Mouse (Mus musculus) cerebellum, postnatal 14 days (tissue): Measurements from ENCODE around the gene Vmn1r220.
"Not testable (repeated sequence)": the region's sequence is repeated elsewhere in the genome, so short reads cannot be mapped to it uniquely, and the experiment has no call there.

Source experiments
- DNase-seq, 2 experiments: peaks; one replicate each; pipeline ENCODE4 v3.0.0; 2021; ENCODE audit warnings: mixed read lengths in 2 of 2

The Vmn1r220 gene

GRCm38 (mm10) chr13:23187875-23188274 is at the start of gene Vmn1r220:
TSS of gene Vmn1r220 (minus strand) at chr13:23187975.
- DNase-seq = no peak

- not testable (repeated sequence) for DNase-seq
Measured at GRCm38 (mm10) chr13:23235847-23236246, 48.1 kb upstream of the Vmn1r220 start, which contains the start of gene Vmn1r222. TSS of gene Vmn1r222 (minus strand) at chr13:23235947.

- not testable (repeated sequence) for DNase-seq
Measured at GRCm38 (mm10) chr13:23213827-23214226, 26.1 kb upstream of the Vmn1r220 start, which contains the start of gene Vmn1r221. TSS of gene Vmn1r221 (plus strand) at chr13:23214127.

- not testable (repeated sequence) for DNase-seq
Measured at GRCm38 (mm10) chr13:23203885-23204284, 16.1 kb upstream of the Vmn1r220 start.

GRCm38 (mm10) chr13:23166471-23166870 is 21.3 kb downstream of the Vmn1r220 start:
- DNase-seq = not testable (repeated sequence)

GRCm38 (mm10) chr13:23159012-23159411 is 28.8 kb downstream of the Vmn1r220 start, which contains the start of gene Vmn1r219:
TSS of gene Vmn1r219 (plus strand) at chr13:23159312.
- no peak for DNase-seq

- DNase-seq = peak in 1 of 2 experiments; percentile 6
Measured at GRCm38 (mm10) chr13:23157848-23158247, 29.9 kb downstream of the Vmn1r220 start.

GRCm38 (mm10) chr13:23138880-23139279 is 48.9 kb downstream of the Vmn1r220 start:
- peak; percentile 22 to 27 for DNase-seq

- no peak for DNase-seq
Measured at GRCm38 (mm10) chr13:23133501-23133900, 54.3 kb downstream of the Vmn1r220 start.

- no peak for DNase-seq
Measured at GRCm38 (mm10) chr13:23133099-23133498, 54.7 kb downstream of the Vmn1r220 start, which contains the start of gene Vmn1r218. TSS of gene Vmn1r218 (plus strand) at chr13:23133155.
